Mouse (Mus musculus) CD4-positive, CD25-positive, alpha-beta regulatory T cell, adult 2 months (primary cell): Measurements from ENCODE around the gene Il24.

Experiments used
- DNase-seq: peaks from one replicate; pipeline ENCODE4 v3.0.0-alpha.2; 2012; ENCODE audit warnings: low read depth, low spot score

Gene Il24

DNA sequence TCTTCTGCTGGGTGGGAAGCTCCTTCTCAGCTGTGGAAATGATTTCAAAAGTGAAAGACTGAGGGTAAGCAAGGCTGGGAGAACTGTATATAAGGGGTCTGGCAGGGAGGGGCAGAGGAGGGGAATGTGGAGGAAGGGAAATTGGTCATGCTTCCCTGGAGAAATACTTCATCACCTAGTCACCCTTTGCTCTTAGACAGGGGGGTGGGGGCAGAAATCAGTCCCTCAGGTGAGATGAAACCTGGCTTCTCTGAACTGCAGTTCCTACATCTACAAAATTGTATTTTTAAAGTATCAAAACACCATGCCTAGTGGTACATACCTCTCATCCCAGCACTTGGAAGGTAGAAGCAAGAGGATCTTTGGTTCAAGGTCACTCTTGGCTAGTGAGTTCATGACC is at the start of gene Il24:
Il24 (minus strand) TSS at position 101 of the 400 bp plus-strand sequence.
- DNase-seq, result no peak

DNA sequence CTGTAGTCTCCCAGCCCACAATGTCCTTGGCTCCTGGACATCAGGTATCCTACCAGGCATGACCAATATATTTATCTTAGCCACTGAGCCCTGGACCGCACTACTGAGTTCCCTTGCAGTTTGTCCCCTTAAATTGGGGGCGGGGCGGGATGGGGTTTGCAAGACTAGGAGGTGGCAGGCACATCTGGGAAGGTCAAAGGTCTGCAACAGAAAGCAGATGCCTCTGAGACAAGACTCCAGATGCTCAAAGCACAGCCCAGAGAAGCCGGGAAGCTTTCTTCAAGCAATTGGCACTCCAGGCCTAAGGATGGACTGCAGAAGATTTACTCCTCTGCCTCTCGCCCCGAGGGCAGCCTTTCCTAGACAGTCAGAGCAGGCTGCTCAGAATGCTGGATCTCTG is 49.1 kb upstream of the Il24 start:
- DNase-seq, result no peak

DNA sequence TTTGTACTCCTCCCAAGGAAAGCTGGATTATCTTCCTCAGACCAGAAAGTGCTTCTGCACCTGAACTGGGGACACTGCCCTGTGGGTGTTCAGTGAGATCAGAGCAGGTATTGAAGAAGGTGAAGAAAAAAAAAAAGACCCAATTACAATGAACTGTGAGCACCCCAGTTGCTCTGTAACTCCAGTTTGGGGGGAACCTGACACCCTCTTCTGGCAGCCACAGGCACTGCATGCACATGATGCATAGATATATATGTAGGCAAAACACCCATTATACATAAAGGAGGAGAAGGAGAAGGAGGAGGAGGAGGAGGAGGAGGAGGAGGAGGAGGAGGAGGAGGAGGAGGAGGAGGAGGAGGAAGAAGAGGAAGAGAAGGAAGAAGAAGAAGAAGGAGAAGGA is 39.2 kb upstream of the Il24 start:
- DNase-seq, result peak; percentile 50

DNA sequence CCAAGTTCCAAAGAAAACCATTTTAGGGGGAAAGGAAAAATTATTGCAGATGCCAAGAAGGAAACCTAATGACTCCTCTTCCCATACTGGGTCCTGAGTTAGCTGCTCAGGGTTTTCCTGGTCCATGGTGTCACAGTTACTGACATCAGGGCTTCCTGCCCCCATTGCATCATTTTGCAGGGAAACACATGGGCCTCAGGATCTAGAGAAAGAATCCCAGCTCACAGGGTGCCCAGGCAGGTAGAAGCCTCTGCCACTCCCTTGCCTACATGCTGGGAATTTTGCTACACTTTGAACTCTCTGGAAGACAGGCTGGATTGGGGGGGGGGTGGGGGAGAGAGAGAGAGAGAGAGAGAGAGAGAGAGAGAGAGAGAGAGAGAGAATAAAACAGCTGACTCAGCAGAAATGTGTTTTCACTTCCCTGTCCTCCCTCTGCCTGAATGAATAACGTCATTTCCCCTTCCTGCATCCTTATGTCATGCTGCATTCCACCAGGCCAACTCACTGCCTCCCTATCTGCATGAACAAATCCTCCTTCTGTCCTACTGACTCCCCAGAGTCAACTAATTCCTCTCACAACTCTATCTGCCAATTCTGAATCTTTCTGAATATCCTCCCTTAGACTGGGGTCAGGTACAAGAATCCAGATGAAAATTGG is 31.2 kb upstream of the Il24 start:
- no peak for DNase-seq

DNA sequence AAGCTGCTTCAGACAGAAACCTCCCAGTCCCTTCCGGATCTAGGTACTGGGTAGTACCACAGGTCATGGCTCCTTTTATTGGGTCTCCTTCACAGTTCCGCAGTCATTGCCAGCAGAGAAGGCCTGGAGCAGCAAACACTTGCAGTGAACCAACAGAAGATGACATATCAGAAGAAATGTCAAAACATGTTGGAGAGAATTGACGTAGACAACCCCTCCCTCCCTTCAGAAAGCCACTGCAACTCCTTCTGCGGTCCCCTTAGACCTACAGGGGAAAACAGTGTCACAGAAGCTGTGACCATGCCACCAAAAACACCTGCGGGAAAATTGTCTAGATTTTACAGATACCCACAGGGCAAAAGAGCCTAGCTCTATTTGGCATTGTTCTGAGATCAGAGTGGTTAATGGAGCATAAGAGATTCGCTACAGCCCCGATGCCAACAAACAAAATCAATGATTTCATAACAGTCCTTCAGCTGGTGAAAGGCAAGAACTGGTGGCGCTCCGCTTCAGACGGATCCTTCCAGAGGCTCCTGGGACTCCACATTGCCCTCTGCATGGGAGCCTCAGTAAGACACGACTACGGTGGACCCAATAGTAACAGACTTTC is 24.3 kb upstream of the Il24 start, which contains the start of gene Il20:
Il20 (minus strand) TSS at position 51 of the 610 bp plus-strand sequence.
- no peak for DNase-seq

DNA sequence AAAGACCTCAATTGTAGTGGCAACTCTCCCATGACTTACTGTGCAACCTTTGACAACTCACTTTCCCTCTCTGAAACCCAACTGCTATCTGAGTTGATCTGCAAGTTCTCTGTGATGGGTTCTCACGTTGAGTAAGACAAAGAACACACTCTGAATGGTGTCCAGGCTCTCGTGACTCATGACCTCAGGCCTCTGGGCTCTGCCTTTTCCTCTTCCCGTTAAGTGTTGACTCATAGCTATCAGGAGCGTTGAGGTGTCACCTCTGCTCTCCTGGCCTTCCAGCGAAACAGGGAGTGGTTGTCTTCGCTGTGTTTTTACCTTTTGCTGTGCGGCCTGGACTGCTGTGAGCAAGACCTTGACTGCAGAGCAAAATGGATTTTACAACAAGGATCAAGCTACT is 15.3 kb upstream of the Il24 start:
- no peak for DNase-seq

DNA sequence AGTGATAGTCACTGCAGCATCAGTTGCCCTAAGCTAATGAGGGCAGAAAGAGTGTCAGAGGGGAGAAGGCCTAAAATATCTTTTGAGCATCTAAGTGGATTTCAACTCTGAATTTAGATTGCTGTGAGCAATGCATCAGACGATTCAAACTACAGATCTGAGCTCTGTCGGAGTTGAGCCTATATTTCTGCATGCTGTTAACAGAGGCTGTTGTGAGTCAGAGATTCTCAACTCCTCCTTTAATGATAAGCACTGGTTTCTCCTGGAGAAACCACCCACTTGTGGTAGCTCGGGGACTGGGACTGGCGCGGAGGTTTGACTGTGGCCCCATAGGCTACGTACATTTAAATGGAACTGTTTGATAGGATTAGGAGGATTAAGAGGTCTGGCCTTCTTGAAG is 7.2 kb upstream of the Il24 start:
- DNase-seq, result no peak

DNA sequence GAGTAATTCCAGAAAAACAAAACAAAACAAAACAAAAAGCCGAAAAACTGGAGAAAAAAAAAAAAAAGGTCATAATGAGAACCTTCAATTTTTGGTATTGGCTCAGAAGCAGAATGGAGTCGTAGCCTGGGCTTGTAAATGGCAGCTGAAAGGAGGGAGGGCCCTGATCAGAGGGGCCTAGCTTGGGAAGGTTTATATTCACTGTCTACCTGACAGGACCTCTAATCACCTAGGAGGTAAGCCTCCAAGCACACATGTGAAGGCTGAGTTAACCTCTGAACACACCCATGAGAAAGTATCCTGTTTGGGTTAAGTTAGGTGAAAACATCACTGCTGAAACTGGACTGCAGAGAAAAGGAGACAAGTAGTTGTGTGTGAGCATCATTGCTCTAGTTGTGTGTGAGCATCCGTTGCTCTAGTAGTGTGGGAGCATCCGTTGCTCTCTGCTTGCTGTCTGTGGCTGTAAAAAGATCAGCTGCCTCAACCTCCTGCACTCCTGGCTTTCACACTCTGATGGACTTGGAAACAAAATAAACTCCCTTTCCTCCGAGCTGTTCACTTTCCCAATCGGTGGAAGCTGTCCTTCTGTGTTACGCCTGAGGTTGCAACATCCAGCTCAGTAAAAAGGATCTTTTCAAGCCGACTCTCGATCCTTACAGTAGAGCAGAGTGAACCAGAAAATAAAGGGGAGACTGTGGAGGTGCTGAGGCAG is 6.2 kb upstream of the Il24 start:
- no peak for DNase-seq

DNA sequence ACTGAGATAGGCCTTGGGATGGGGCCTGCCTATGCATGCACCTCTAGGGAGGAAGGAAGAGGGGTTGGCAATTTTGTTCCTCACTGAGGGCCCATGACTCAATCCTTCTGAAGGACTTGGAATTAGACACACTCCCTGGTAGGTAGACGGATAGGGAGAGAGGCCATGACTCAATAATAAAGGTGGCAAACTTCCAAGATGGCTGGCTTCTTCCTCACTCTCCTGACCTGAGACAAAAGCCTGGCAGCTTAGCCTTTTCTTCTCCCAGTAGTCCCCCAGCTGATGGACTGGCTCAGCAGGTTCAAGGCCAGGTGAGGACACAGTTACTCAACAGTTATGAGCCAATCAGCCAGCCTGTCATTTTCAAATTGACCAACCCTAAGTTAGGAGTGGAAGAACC is 5.2 kb upstream of the Il24 start:
- no peak for DNase-seq

DNA sequence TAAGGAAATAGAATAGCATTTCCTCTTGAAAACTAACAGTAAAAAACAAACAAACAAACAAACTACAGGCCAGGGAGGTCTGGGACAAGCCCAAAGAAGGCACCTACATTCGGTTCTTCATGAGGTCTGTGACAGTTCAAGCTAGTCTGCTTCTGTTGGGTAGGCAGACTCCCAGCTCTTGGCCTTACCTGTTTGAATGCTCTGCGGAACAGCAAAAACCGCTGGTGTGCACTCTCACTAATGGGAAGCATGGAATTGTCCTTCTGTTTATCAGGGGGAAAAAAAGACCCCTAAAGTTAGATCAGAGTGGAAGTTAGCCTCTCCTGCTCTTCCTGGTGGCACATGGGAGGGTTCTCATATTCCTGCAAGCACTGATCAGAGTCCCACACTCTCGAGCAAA is 4.1 kb downstream of the Il24 start:
- DNase-seq, result no peak

DNA sequence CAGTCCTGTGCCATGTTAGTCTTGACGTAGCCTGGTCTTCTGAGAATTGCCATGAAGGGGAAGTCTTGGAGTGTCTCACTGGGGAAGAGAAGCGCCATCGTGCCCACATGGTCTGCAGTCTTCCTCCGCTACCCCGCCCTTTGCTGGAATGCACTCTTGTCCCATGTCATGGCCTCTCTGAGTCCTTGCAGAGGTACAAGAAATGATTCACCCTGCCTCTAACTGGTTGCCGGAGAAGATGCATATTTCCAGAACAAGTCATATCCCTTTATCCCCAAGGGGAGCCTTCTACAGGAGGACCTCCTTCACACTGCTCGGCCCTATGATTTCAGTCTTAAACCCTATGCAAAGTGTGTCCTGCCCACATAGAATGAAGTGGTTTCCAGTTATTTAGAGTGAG is 7.3 kb downstream of the Il24 start:
- DNase-seq, result no peak

DNA sequence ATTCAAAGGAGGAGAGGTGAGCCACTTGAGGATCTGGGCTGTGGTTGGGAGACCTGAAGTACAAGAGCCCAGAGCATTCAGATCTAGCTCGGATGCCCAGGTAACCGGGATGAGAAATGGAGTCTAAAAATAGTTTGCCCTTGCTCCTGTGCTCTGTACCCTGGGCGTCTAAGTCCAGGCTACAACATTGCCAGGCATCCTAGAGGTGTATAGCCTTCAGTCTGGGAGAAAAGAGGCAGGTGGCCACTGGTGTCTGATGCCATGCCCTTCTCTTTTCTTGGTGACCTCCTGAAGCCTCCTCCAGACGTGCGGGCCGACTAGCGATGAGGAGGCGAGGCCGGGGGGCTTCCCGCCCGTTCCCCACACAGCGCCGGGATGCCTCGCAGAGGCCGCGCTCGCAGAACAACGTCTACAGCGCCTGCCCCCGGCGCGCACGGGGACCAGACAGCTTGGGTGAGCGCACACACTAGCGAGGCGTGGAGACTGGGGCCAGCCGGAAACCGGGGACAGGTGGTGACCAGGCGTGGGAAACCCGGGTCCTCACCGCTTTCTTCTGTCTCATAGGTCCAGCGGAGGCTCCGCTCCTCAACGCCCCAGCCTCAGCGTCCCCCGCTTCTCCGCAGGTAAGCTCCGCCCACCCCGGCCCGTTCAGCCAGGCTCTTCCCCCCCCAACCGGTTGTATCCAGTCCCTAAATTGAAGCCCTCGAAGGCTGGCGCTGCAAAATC is 9.2 kb downstream of the Il24 start:
- DNase-seq, result peak; percentile 71

DNA sequence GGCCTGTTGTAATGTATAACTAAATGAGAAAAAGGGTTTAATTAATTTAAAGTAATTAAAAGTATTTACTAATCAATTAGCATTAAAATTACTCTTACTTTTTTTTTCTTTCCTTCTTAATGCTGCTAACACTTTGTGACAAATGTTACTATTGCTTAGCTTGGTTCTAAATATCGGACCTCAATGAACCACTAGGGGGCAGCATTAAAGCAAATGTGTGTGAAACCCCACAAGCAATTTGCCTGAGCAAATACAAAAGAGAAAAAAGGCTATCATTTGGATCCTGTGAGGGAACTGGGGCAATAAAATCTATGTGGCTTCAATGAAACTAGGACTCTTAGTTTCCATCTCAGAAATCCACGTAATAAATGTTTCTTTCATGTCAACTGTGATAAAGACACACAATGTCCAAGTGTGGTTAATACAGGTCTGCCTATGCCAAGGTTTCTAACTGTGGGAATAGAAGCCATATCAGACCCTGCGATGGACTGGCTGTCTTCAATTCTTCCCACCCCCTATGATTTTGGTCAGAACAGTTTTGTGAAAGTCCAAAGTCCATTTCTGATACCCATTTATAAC is 10.2 kb downstream of the Il24 start:
- peak; percentile 81 for DNase-seq

DNA sequence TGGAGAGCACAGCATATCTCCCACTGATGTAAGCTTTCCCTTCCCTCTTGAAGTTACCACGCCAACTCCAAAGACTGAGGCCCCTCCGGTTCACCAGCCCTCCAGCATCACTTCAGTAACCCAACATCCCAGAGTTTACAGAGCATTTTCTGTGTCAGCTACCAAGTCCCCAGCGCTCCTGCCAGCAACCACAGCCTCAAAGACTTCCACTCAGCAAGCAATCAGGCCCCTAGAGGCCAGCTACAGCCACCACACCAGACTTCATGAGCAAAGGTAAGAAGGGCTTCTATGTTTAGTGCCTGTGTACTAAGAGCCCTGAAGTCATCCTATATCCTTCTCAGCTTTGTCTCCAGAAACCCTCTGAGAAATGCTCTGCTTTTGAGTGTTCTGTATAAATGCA is 11.3 kb downstream of the Il24 start:
- no peak for DNase-seq

DNA sequence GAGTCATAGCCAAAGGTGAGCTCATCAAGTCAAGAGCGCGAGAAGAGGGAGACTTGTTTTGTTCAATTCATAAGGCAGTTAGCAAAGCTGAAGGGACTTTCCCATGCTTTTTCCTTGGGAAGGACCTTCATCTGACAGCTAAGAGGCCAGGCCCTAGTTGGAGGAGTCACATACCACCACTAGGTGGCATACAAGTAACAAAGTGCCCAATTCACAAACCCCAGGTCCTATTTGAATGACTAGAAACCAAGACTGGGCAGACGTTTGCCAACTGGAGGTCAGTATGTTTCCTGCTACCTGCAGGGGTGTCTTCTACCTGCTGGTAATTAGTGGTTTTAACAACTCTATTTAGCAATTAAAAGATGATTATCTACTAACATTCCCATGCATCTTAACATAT is 12.1 kb downstream of the Il24 start:
- DNase-seq, result peak; percentile 65

DNA sequence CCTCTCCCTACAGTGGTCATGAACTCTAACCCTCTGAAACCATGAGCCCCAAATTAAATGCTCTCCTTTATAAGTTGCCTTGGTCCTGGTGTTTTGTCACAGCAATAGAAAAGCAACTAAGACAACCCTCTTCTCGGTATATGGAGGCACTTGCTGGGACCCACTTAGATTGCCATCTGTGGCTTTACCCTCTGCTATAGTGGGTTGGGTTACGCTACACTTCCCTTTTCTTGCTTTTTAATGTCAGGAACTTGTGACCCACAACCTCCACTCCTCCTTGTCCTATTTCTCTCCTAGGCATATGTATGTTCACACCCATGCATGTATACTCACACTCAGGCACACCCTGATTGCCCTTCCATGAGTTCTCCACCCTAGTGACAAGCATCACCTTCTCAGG is 14.3 kb downstream of the Il24 start:
- DNase-seq, result no peak

DNA sequence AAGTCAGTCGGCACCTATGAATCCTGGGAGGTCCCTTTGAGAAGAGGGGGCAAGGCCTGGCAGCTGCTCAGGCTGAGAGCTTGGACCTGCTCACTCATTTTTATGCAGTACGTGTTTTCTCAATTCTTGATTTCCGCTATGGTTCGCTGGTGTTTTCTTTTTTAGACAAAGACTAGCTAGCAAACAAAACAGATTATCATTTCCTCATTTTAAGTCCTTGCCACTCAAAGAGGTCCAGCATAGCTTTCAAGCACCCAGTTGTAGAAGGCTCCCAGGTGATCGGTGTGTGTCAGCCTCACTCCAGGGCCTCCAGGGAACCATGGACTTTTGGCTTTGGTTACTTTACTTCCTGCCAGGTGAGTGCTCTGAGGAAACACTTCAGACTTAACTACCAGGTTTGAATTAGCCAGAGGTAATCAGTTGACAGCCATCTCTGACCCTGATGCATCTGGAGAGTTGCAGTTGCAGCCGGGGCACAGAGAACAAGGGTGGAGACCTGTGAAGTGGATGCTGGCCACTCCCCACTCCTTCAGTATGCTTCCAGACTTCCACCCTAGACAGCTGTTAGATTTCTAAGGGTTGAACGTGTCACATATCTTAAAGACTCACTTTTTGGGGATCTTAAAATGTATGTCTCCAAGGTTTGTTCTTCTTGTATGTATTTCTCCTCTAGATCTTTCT is 21.6 kb downstream of the Il24 start, which contains the start of gene Fcmr:
Fcmr (plus strand) TSS at position 129 of the 681 bp plus-strand sequence.
- DNase-seq, result no peak

DNA sequence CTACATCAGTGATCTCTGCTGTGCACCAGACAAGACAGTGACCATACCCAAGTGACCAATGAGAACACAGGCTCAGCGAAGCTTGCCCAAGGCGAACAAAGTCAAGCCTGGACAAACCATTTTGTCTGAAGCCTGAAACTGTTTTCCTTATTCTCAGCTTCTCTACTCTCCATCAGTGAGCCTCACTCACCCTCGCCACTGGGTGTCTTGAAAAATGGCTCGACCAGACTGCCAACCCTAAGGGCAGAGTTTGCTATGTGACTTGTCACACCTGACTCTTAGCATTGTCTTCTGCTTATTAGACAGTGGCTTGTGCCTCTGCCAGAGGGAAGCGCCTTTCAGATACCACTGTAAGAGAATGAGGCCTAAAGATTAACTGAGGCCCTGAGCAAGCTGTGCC is 22.5 kb downstream of the Il24 start:
- no peak for DNase-seq

DNA sequence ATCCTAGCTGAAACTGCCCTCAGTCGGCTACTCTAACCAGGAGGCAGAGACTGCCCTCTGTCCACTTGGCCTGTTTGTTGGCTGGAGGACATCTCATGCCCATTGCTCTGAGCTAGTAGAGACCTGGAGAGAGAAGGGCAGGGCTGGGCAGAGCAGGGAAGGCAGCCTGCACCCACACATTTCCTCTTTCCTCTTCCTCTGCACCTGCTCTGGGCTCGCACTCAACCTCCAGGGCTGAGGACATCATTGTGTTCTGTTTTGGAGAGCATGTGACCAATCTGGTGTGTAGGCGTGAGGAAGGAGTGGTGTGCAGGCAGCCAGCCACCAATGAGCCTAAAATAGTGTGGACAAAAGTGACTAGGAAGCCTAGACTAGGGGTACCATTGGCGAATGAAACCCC is 23.0 kb downstream of the Il24 start:
- DNase-seq, result peak; percentile 66

DNA sequence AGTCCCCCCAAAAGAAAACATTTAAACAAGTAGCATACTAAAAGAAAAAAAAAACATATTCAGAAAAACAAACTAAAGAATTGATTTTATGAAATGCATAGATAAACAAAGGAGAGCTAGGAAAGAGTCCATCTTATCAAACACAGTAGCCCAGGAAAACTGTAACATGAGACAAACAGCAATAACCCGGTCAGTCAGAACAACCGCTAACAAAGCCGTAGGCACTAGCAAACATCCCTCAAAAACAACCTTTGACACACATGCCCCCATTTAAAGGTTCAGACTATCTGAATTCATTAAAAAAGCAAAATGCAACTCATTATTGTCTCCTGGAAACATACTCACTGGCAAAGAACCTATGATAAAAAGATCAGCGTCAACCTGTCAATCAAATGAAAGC is 29.8 kb downstream of the Il24 start:
- DNase-seq, result no peak

DNA sequence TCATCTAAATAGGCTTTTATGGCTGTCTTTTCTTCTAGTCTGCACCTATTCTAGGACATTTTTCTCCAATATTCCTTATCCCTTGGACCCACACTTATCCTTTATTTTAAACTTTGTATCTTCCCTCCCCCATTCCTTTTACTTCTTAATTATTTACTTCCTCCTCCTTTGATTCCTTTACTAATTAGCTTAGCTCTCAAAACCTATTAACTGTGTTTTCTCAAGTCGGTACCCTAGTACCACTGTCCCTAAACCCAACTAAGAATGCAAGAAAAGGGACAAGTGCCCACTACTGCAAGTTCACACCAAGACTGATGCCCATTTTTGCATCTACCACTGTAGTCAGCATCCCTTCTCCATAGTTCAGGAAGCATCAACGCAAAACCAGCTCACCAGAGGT is 31.5 kb downstream of the Il24 start:
- DNase-seq, result no peak
